Mouse (Mus musculus) neutrophil, adult 5-6 weeks (primary cell): ENCODE measurements at regions not wholly inside any gene's neighbourhood (a gene's known extent, or its start where the extent isn't known, plus 50 kb on each side); places are given as distances from the start of the nearest gene placed in this dataset.

ENCODE experiments used
- ATAC-seq: fragments of 151-379, 151-347 bp; 2 replicates; pipeline ENCODE4 v1.8.0; 2017; ENCODE audit warnings: mild to moderate bottlenecking, moderate TSS enrichment; ENCODE audit not compliant: insufficient number of reproducible peaks, poor library complexity, low FRiP score, severe bottlenecking; ENCODE audit errors: extremely low read depth

DNA sequence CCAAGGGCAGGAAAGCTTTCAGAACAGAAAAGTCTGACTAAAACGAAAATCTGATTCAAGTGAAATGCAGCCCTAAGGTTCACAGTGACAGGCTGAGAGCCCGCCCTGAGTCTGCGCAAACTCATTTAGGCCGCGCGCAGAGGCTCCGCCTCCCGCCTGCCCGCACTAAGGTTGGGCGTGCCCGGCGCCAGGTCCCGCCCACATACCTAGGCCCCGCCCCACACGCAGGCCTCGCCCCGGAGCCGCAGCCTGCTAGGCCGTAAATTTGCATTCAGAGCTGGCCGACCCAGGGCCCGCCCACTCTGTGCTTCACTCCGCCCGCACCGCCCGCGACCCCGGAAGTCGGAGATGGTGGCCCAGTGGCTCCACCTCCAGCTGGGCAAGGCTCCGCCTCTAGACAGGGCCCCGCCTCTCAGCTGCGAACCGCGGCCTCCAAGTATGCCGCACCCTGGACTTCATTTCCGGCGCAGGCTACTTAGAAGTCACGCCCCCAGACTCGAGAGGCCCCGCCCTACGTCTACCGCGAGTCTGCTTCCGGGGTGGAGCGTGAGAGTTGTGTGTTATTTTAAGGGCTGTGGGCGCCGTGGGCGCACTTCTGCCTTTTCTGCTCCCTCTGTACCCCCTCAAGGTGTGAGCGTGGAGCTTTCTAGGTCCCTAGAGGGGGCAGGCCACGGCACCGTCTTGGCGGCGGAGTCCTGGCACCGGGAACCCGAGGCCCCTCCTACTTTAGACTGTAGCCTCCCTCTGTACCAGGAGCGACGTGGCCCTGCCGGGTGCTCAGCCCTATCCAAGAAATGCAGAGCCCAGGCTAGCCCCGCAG lies 52.3 kb upstream of the Wnt7b start:
- peak; percentile 92 for ATAC-seq

- ATAC-seq = no peak
These were observed 53.2 kb upstream of the Wnt7b start for GRCm38 (mm10) chr15:85635425-85635824.

DNA sequence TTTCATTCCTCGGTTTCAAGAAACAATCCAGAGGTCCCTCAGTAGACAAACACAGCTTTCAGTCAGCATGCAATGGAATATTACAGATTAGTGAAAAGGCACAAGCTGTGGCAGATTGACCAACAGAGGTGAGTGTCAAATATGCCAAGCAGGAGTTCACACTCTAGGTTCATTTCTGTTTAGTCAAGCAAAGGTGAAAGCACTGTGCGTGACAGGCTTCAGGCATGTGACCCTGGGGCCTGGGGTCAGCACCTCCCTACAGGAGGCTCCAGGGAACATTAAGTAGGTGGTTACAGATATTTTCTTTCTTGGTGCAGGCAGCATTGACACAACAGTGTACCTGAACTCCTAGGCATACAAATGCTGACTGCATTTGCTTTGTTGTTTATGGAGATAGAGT lies 57.3 kb upstream of the Wnt7b start:
- no peak for ATAC-seq

- ATAC-seq = no peak
These were observed 59.1 kb upstream of the Wnt7b start for GRCm38 (mm10) chr15:85641120-85642080.

GRCm38 (mm10) chr15:85645396-85645795 lies 63.1 kb upstream of the Wnt7b start:
- no peak for ATAC-seq

- peak; percentile 21; the same call in 1 of the 2 replicates for ATAC-seq
These were observed 63.8 kb upstream of the Wnt7b start for GRCm38 (mm10) chr15:85645971-85646638.

DNA sequence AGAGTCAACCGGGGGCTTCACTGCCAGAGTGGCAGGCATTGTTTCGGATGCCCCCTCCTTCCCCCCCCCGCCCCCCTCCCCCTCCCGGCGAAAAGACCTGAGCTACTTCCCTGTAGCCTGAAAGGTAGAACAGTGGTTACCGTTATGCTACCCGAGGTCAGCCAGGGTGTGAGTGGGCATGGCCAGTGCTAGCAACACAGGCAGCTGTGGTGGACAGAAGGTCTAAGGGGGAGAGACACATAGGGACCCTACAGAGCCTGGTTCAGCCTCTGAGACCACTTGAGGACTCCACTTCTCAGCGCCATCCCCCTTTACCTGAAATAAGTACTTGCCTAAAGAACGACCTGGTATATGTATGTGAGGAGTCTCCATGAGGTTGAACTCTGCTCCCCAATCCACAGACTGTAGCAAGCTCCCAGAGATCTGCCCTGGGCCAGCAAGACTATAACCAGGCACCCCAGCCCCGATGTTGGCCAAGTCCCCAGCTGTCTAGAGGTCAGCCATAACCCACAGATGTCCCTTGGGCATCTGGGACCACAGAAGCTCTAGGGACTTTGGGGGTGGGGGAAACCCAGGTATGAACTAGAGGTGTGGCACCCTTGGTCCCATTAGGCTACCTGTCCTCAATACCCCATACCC lies 64.5 kb upstream of the Wnt7b start:
- ATAC-seq = peak; percentile 43; the same call in 1 of the 2 replicates

DNA sequence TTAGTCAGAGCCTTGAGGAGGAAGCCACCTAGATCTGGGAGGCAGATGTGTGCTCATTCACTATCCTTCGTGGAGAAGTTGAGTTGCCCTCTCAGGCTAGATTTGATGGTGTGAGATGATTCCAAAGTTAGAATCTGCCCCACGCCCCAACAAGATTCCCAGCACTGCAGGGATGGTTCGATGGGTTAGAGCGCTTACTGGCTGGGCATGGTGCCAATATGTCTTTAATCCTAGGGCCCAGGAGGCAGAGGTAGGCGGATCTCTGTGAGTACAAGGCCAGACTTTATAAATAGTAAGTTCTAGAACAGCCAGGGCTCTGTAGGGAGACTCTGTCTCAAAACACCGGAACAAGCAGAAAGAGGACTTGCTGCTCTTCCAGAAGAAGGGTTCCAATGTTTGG lies 65.3 kb upstream of the Wnt7b start:
- no peak for ATAC-seq

- ATAC-seq = no peak
These were observed 68.0 kb upstream of the Wnt7b start for GRCm38 (mm10) chr15:85650241-85650640.

DNA sequence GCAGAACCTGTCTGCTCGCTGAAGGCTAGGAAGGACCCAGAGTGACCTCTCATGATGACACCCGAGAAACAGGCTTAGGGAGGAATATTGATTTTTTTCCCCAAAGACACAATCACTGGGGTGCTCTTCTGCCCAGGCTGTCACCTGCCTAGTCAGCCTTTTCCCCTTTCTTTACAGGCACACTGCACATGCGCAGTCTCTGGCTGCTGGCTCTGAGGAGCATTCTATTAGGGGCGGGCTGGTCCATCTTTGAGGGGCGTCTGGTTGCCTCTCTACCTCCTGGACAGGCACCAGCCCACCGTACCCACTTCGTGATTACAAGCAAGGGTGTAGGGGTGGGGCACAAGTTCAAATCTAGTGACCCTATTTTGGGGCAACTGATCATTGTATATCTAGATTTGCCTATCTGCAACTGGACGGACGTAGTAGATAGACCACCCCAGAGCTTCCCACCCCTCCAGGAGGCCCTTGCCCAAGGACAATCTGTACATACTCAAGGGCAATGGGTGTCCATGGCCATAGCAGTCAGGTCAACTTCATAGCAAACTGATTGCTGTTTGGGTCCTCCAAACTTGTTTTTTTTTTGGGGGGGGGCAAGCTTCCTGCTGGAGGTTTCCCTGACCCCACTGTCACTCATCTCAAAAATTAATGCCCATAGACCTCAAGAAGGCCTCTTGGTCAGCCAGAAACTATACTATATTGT lies 69.6 kb upstream of the Wnt7b start:
- no peak for ATAC-seq

- no peak for ATAC-seq
These were observed 70.2 kb upstream of the Wnt7b start for GRCm38 (mm10) chr15:85652431-85652830.

DNA sequence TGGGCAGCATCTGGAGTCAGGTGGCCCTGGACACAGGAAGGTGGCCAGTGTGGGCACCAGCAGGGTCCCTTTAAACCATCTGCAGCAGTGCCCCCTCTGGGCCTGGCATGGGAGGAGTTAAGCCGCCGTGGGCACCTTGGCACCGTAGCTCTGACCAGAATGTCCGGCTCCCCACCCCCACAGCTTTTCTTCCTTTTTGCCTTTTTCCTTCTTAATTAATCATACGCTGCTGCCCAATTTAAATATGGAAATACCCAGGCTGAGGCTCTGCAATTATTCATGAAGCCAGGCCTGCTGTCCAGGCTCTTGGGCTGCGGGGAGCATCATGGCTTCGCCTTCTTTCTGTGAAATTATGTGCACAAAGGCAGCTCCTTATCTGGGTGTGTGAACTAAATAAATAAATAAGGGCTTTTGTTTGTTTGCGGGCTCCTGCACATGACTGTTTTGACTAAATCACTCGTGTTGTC lies 70.6 kb upstream of the Wnt7b start:
- no peak for ATAC-seq

GRCm38 (mm10) chr15:85653421-85654401 lies 71.4 kb upstream of the Wnt7b start:
- ATAC-seq = peak; percentile 39

- ATAC-seq = no peak
These were observed 72.5 kb upstream of the Wnt7b start for GRCm38 (mm10) chr15:85654791-85655190.

- no peak for ATAC-seq
These were observed 73.5 kb upstream of the Wnt7b start for GRCm38 (mm10) chr15:85655751-85656167.

DNA sequence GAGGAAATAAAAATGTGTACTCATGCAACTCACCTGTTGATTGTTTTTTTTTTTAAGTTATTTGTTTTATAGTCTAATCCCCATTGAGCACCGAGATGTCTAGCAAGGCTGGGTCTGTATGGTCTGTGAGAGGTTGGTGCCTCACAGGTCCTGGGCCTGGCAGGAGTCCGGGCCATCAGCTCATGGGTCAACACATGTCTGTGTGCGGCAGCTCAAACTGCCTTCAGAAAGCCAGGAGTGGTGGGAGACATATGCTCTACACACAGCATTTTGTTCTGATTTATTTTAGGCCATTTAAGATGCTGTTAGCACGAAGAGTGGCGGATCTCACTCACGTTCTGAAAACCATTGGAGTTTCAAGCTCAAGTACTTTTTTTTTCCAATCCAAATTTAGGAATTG lies 74.6 kb upstream of the Wnt7b start:
- ATAC-seq = no peak

DNA sequence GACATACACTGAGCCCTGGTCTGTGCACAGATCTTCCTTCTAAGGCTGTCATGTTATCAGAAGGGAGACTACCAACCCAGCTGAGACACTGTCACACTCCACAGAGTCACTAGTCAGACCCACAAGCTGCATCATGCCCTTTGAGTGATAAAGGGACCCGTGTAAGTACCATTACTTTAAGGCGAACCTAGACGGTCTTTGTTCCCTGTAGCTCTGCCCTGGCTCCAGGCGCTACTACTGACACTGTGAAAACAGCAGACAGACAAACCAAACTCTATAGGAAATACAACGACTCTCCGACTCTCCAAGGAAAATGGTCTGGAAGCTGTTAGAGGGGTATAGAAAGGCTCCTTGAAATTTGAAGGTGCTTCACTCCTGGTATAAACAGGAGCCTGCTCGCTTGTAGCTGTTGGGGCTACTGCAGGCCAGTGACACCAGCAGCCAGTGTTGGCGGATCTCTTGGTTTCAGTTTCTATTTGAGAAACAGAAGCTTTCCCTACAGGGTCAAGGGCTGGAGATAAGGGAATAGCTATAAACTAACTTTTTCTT lies 75.2 kb upstream of the Wnt7b start:
- no peak for ATAC-seq
